Mouse (Mus musculus) myocyte (in vitro differentiated cells): ENCODE measurements around the gene Slain1. TPM values are rescaled to one million over a fixed set of nuclear protein-coding genes. Genes with fewer than 3 reads are reported as not detected.

Source experiments
- H3K27me3 ChIP-seq: one replicate; pipeline ENCODE4 v1.6.1; 2011; ENCODE audit not compliant: control insufficient read depth, insufficient read depth, insufficient read length
- H3K36me3 ChIP-seq: one replicate; pipeline ENCODE4 v1.6.1; 2011; ENCODE audit not compliant: control insufficient read depth, insufficient read depth
- H3K4me2 ChIP-seq: one replicate; pipeline ENCODE4 v1.6.1; 2011; ENCODE audit warnings: low read depth, control low read depth
- H3K4me3 ChIP-seq: one replicate; pipeline ENCODE4 v1.5.1; 2011; ENCODE audit warnings: mild to moderate bottlenecking, control low read depth, moderate library complexity
- H3K79me2 ChIP-seq: one replicate; pipeline ENCODE4 v1.6.1; 2011; ENCODE audit not compliant: control insufficient read depth, insufficient read depth
- H3ac ChIP-seq: one replicate; pipeline ENCODE4 v1.6.1; 2011; ENCODE audit not compliant: control insufficient read depth, insufficient read length
- CEBPB ChIP-seq: IDR thresholded peaks from 2 replicates; pipeline ENCODE4 v1.6.1; 2011; ENCODE audit warnings: mild to moderate bottlenecking, moderate library complexity; ENCODE audit not compliant: poor library complexity, insufficient read depth, severe bottlenecking
- E2F4 ChIP-seq: IDR thresholded peaks from one replicate; pipeline ENCODE4 v1.6.1; 2011; ENCODE audit warnings: mild to moderate bottlenecking, control low read depth, moderate library complexity; ENCODE audit not compliant: insufficient read depth
- MAX ChIP-seq: IDR thresholded peaks from one replicate; pipeline ENCODE4 v1.6.1; 2011; ENCODE audit warnings: low read depth, mild to moderate bottlenecking, control low read depth
- MYOD1 ChIP-seq, 3 experiments: IDR thresholded peaks; one replicate each; pipeline ENCODE4 v1.6.1; 2011; ENCODE audit warnings: control low read depth in 2 of 3, low read depth in 2 of 3, mild to moderate bottlenecking in 2 of 3, moderate library complexity in 1 of 3; ENCODE audit not compliant: insufficient read length in 2 of 3, control insufficient read depth in 1 of 3
- MYOG ChIP-seq, 3 experiments: IDR thresholded peaks; one replicate each; pipeline ENCODE4 v1.6.1; 2011; ENCODE audit warnings: control low read depth in 2 of 3, low read depth in 2 of 3, mild to moderate bottlenecking in 2 of 3; ENCODE audit not compliant: insufficient read length in 2 of 3, control insufficient read depth in 1 of 3, insufficient read depth in 1 of 3
- POLR2A ChIP-seq: IDR thresholded peaks from one replicate; pipeline ENCODE4 v1.6.1; 2011; ENCODE audit warnings: low read depth, mild to moderate bottlenecking, control low read depth, moderate library complexity; ENCODE audit not compliant: insufficient read length
- POLR2AphosphoS2 ChIP-seq: IDR thresholded peaks from one replicate; pipeline ENCODE4 v1.6.1; 2011; ENCODE audit warnings: low read depth, control low read depth; ENCODE audit not compliant: insufficient read length
- REST ChIP-seq: IDR thresholded peaks from one replicate; pipeline ENCODE4 v1.6.1; 2011; ENCODE audit warnings: mild to moderate bottlenecking, control low read depth, moderate library complexity; ENCODE audit not compliant: insufficient read depth, insufficient read length
- SRF ChIP-seq: IDR thresholded peaks from one replicate; pipeline ENCODE4 v1.6.1; 2011; ENCODE audit warnings: low read depth; ENCODE audit not compliant: control insufficient read depth, insufficient read length
- TCF12 ChIP-seq: IDR thresholded peaks from one replicate; pipeline ENCODE4 v1.6.1; 2011; ENCODE audit warnings: mild to moderate bottlenecking, control low read depth; ENCODE audit not compliant: poor library complexity, insufficient read depth, severe bottlenecking
- TCF3 ChIP-seq: IDR thresholded peaks from one replicate; pipeline ENCODE4 v1.6.1; 2011; ENCODE audit warnings: low read depth, control low read depth; ENCODE audit not compliant: insufficient read length
- USF1 ChIP-seq: IDR thresholded peaks from one replicate; pipeline ENCODE4 v1.6.1; 2011; ENCODE audit warnings: low read depth, mild to moderate bottlenecking, control low read depth, moderate library complexity
- polyA plus RNA-seq: library from polyadenylated mRNA; unstranded; fragments of >200 nt; fragmentation: generic; extraction: Trizol; gene quantifications from one replicate; pipeline ENCODE4 v1.2.1, GENCODE M21; 2012; ENCODE audit warnings: missing spikeins

The Slain1 gene
- polyA plus RNA-seq, 1 experiment = not detected

GRCm38 (mm10) chr14:103754041-103754440 is 104.0 kb downstream of the Slain1 start:
- TF ChIP-seq E2F4 = no peak
- no peak for TF ChIP-seq USF1
- TF ChIP-seq MAX = no peak
- no peak for TF ChIP-seq MYOG (IDR thresholded peaks at IDR 0.05; ENCODE audit: control insufficient read depth in 1 of 3, insufficient read depth in 1 of 3, insufficient read length in 2 of 3, low read depth in 2 of 3)
- TF ChIP-seq REST = no peak
- no peak for TF ChIP-seq MYOD1 (IDR thresholded peaks at IDR 0.05; ENCODE audit: control insufficient read depth in 1 of 3, insufficient read length in 2 of 3, low read depth in 2 of 3)
- TF ChIP-seq POLR2AphosphoS2 = no peak
- TF ChIP-seq CEBPB = no peak
- TF ChIP-seq TCF12 = no peak
- no peak for TF ChIP-seq TCF3
- no peak for TF ChIP-seq POLR2A
- no peak for TF ChIP-seq SRF
- Histone ChIP-seq H3K4me3 (no peak overlapping the region), H3ac (no peak overlapping the region)

DNA sequence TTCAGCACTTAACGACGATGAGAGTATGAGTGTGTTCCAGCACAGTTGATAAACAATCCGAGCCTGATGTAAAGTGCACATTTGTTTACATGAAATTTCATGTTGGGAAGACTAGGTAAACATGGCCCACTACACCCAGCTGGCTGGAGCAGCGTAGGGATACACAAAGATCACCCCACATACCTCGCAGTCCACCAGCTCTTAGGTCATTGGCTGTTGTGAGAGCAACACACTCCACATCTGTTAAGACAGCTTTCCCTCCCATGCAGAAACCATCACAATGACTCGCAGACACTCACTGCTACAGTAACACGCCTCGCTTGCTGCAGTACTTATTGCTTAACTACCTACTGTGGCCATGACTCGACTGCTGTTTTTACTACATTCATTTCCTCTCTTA is 104.4 kb downstream of the Slain1 start:
- no peak overlapping the region for H3ac ChIP-seq
- no peak overlapping the region for H3K4me3 ChIP-seq

More at GRCm38 (mm10) chr14:103754041-103754440, 104.0 kb downstream of the Slain1 start:
- Histone ChIP-seq H3K4me2 (no peak overlapping the region), H3K36me3 (no peaks in the 10 kb centered on the region), H3K79me2 (no peaks in the 10 kb centered on the region), H3K27me3 (no peaks in the 10 kb centered on the region)

More for the DNA sequence above, 104.4 kb downstream of the Slain1 start:
- no peak for TF ChIP-seq SRF
- TF ChIP-seq USF1 = no peak
- no peak for TF ChIP-seq POLR2AphosphoS2
- no peak for TF ChIP-seq MYOD1 (IDR thresholded peaks at IDR 0.05; ENCODE audit: control insufficient read depth in 1 of 3, insufficient read length in 2 of 3, low read depth in 2 of 3)
- TF ChIP-seq CEBPB = no peak
- no peak for TF ChIP-seq E2F4
- TF ChIP-seq TCF12 = no peak
- no peak for TF ChIP-seq MAX
- no peak for TF ChIP-seq POLR2A
- TF ChIP-seq TCF3 = no peak
- TF ChIP-seq REST = no peak
- H3K36me3 ChIP-seq = no peaks in the 10 kb centered on the region
- H3K79me2 ChIP-seq = no peaks in the 10 kb centered on the region
- no peaks in the 10 kb centered on the region for H3K27me3 ChIP-seq
- H3K4me2 ChIP-seq = no peak overlapping the region

Other genes starting within 250 kb of the Slain1 start
- gene Scel, start 136.9 kb upstream of the Slain1 start, polyA plus RNA-seq = not detected
- gene Ednrb, start 194.2 kb downstream of the Slain1 start, polyA plus RNA-seq = not detected